Mouse (Mus musculus) midbrain, postnatal 0 days (tissue): Measurements from ENCODE around the gene Wfs1. TPM values are rescaled to one million over a fixed set of nuclear protein-coding genes. Genes with fewer than 3 reads are reported as not detected.

ENCODE experiments used
- ATAC-seq: fragments of 200-750 bp; cut with Nextera tagmentation; 2 replicates; pipeline ENCODE4 v1.8.0; 2017; ENCODE audit warnings: moderate number of reproducible peaks, mild to moderate bottlenecking, moderate TSS enrichment, moderate library complexity; ENCODE audit not compliant: low FRiP score
- DNase-seq: peaks from one replicate; pipeline ENCODE4 v3.0.0-alpha.2; 2015; ENCODE audit warnings: low spot score
- H3K27ac ChIP-seq: fragments of 300-500 bp; sonication (generic); 2 replicates; pipeline ENCODE4 v1.5.1; 2014; ENCODE audit warnings: low read depth, mild to moderate bottlenecking, low read length, mixed read lengths
- H3K27me3 ChIP-seq: fragments of 300-500 bp; sonication (generic); 2 replicates; pipeline ENCODE4 v1.6.1; 2014; ENCODE audit warnings: low read length, control low read depth, mixed read lengths; ENCODE audit not compliant: insufficient read depth
- H3K36me3 ChIP-seq: fragments of 300-500 bp; sonication (generic); 2 replicates; pipeline ENCODE4 v1.6.1; 2014; ENCODE audit warnings: low read length, control low read depth, mixed read lengths; ENCODE audit not compliant: insufficient read depth
- H3K4me1 ChIP-seq: fragments of 300-500 bp; sonication (generic); 2 replicates; pipeline ENCODE4 v1.6.1; 2014; ENCODE audit warnings: mild to moderate bottlenecking, control low read depth, antibody characterized with exemption, low read length, mixed read lengths; ENCODE audit not compliant: insufficient read depth
- H3K4me2 ChIP-seq: fragments of 300-500 bp; sonication (generic); 2 replicates; pipeline ENCODE4 v1.6.1; 2014; ENCODE audit warnings: low read depth, mild to moderate bottlenecking, low read length, mixed read lengths; ENCODE audit not compliant: poor library complexity, severe bottlenecking
- H3K4me3 ChIP-seq: fragments of 300-500 bp; sonication (generic); 2 replicates; pipeline ENCODE4 v1.5.1; 2014; ENCODE audit warnings: low read depth, mild to moderate bottlenecking, low read length, moderate library complexity
- H3K9ac ChIP-seq: fragments of 300-500 bp; sonication (generic); replicated peaks from 2 replicates; pipeline ENCODE4 v1.6.1; 2014; ENCODE audit warnings: mild to moderate bottlenecking, low read length, moderate library complexity, mixed read lengths; ENCODE audit not compliant: poor library complexity, severe bottlenecking
- H3K9me3 ChIP-seq: fragments of 300-500 bp; sonication (generic); 2 replicates; pipeline ENCODE4 v1.6.1; 2016; ENCODE audit warnings: low read length, control low read depth
- CTCF ChIP-seq: IDR thresholded peaks from 2 replicates; pipeline ENCODE4 v1.5.1; 2016; ENCODE audit warnings: antibody characterized with exemption, mild to moderate bottlenecking
- WGBS: fragments of 180-500 bp; shearing (Covaris S2); extraction: QIAGEN DNeasy Blood & Tissue Kit; methylation state at CpG from one replicate; pipeline ENCODE4 v1.1.7; 2014; 5-methylcytosine and 5-hydroxymethylcytosine counted together
- polyA plus RNA-seq: library from polyadenylated mRNA; unstranded; fragments of >200 nt; fragmentation: Nextera tagmentation; extraction: Ambion mirVana; gene quantifications from 2 replicates; pipeline ENCODE4 v1.2.1, GENCODE M21; 2015
- total RNA-seq: library from RNA; depleted of rRNA; stranded (reverse); fragments of >200 nt; gene quantifications from 2 replicates; pipeline ENCODE4 v1.2.3, GENCODE M21; 2014

Gene Wfs1
- total and polyA plus RNA-seq, 2 experiments from 2014 or later = 11.9 to 14.0 TPM

DNA sequence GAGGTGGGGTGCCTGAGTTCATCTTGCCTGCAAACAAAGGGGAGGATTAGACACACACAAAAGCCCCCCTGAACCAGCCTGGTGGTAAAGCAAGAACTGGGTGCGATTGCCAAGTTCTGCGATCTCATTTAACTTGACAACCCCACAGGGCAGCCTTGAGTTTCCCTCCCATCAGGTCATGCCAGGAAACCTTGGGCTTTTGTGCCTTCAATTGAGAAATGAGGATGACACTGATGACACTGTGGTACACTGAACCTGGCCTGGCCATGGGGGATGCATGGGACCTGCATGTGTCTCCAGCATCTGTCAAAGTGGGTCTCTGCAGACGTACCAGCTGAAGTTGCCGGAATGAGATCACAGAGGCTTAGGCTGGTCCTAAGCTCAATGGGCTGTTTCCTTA lies 6.7 kb downstream of the Wfs1 start:
- no peak for DNase-seq
- Histone ChIP-seq H3K27me3 (no peaks in the 10 kb centered on the region), H3K4me2 (no peak overlapping the region), H3K9me3 (no peaks in the 10 kb centered on the region), H3K27ac (no peak overlapping the region), H3K9ac (no peak overlapping the region), H3K4me3 (no peak overlapping the region), H3K4me1 (no peaks in the 10 kb centered on the region), H3K36me3 (no peaks in the 10 kb centered on the region)
- WGBS = 64% methylated on average over 4 of the region's 4 CpGs
- ATAC-seq = no peak
- TF ChIP-seq CTCF = no peak

DNA sequence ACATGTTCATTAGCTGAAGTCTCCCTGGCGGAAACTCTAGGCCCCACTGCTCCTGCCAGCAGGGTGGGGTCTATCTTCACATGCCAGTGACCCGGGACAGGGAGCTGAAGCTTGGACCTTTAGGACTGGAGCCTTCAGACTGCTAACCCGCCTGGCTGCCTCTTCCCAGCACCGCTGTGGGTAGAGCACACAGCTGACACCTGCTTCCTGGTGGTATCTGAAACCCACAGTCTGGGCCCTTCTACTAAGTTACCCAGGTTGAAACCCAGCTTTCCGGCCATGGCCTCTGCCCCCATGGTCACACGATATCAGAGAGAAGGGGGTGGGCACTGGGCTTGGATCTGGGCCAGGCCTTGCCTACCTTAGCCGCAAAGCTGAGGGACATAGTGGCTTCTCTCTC lies 9.4 kb downstream of the Wfs1 start:
- Histone ChIP-seq H3K9me3 (no peaks in the 10 kb centered on the region), H3K9ac (no peak overlapping the region), H3K4me2 (no peak overlapping the region), H3K27me3 (no peaks in the 10 kb centered on the region), H3K36me3 (no peaks in the 10 kb centered on the region), H3K27ac (no peak overlapping the region), H3K4me3 (no peak overlapping the region), H3K4me1 (no peaks in the 10 kb centered on the region)
- ATAC-seq (no peak), DNase-seq (no peak)
- 84% methylated on average over 7 of the region's 7 CpGs for WGBS
- TF ChIP-seq CTCF = no peak

DNA sequence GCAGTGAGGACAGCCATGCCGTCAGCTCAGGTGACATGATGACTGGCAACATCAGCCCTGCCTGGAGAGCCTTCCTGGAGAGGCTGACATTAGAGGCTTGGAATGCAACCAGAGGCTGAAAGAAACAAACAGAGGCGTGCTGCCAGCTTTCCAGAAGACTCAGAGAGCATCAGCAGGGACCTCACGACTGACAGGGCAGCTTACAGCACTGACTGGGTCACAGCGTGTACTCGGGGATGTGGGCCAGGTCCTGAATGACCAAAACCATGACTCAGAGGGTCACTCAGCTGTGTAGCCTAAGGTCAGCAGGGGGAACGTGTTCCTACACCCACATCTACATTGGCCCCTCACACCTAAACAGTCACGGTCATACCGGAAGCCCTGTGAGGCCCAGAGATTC lies 10.0 kb downstream of the Wfs1 start:
- Histone ChIP-seq H3K36me3 (no peaks in the 10 kb centered on the region), H3K27me3 (no peaks in the 10 kb centered on the region), H3K4me1 (no peaks in the 10 kb centered on the region), H3K4me2 (no peak overlapping the region), H3K4me3 (no peak overlapping the region), H3K9ac (no peak overlapping the region), H3K27ac (no peak overlapping the region), H3K9me3 (no peaks in the 10 kb centered on the region)
- no peak for ATAC-seq
- DNase-seq = no peak
- TF ChIP-seq CTCF = no peak
- WGBS = 84% methylated on average over 8 of the region's 8 CpGs

GRCm38 (mm10) chr5:36977809-36978208 lies 11.2 kb downstream of the Wfs1 start:
- Histone ChIP-seq H3K9me3 (no peaks in the 10 kb centered on the region), H3K36me3 (no peaks in the 10 kb centered on the region), H3K9ac (no peak overlapping the region), H3K4me3 (no peak overlapping the region), H3K27ac (no peak overlapping the region), H3K27me3 (no peaks in the 10 kb centered on the region), H3K4me1 (no peaks in the 10 kb centered on the region), H3K4me2 (no peak overlapping the region)
- 54% methylated on average over 9 of the region's 9 CpGs for WGBS
- ATAC-seq (no peak), DNase-seq (no peak)
- TF ChIP-seq CTCF = no peak

DNA sequence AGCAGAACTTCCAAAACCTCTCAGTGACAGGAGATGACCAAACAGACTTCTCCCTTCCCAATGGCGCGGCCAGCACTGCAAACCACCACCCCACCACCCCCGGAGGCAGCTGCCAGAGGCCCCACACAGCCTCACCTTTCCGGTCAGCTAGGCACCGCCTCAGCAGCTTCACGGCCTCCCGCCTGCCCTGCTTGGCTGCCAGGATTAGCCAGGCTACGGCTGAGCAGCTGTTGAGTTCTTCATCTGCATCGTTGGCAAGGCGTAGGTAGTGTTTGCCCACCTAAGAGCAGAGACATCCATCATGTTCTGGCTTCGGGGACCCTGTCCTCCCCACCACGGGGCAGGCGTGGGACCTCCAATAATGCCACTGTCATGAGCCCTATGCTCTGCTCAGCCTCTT lies 13.7 kb downstream of the Wfs1 start:
- Histone ChIP-seq H3K4me2 (no peak overlapping the region), H3K27me3 (no peaks in the 10 kb centered on the region), H3K4me3 (no peak overlapping the region), H3K36me3 (0 out of 2 replicates have a peak, but pooled peaks cover 3% of the 10 kb centered on the region), H3K9ac (no peak overlapping the region), H3K4me1 (no peaks in the 10 kb centered on the region), H3K27ac (no peak overlapping the region), H3K9me3 (no peaks in the 10 kb centered on the region)
- no peak for TF ChIP-seq CTCF
- ATAC-seq = no peak
- WGBS = 83% methylated on average over 13 of the region's 13 CpGs
- DNase-seq = no peak

- H3K4me1 ChIP-seq = no peaks in the 10 kb centered on the region
- H3K9ac ChIP-seq = no peak overlapping the region
- peaks cover 17% of the 10 kb centered on the region for H3K36me3 ChIP-seq
- H3K9me3 ChIP-seq = no peaks in the 10 kb centered on the region
- no peak for TF ChIP-seq CTCF
- no peak for DNase-seq
- 86% methylated on average over 8 of the region's 8 CpGs for WGBS
- H3K4me2 ChIP-seq = no peak overlapping the region
- no peak overlapping the region for H3K4me3 ChIP-seq
- H3K27me3 ChIP-seq = no peaks in the 10 kb centered on the region
- no peak overlapping the region for H3K27ac ChIP-seq
- ATAC-seq = no peak
Observed at GRCm38 (mm10) chr5:36971587-36971986, 17.4 kb downstream of the Wfs1 start.
